Mouse (Mus musculus) liver, embryonic 14.5 days (tissue): ENCODE data around the gene St6galnac3.
"Not testable (repeated sequence)": the region's sequence is repeated elsewhere in the genome, so short reads cannot be mapped to it uniquely, and the experiment has no call there.

Experiments used
- CTCF ChIP-seq: IDR thresholded peaks from 2 replicates; pipeline ENCODE4 v1.5.1; 2016; ENCODE audit warnings: antibody characterized with exemption, low read depth, control low read depth
- EP300 ChIP-seq: IDR thresholded peaks from 2 replicates; pipeline ENCODE4 v1.6.1; 2016; ENCODE audit warnings: antibody characterized with exemption, low read depth

- not testable (repeated sequence) for TF ChIP-seq CTCF, EP300
Observed at GRCm38 (mm10) chr3:153384651-153385050, 340.3 kb downstream of the St6galnac3 start.
